ENCODE assay signal across 8 mouse cellular contexts in genomic region chr14:55491291-55491833, GRCm38 (mm10). TPM values are rescaled to one million over a fixed set of nuclear protein-coding genes. Genes with fewer than 3 reads are reported as not detected.
DNase-seq lines count a peak whose midpoint lies in the region; ATAC-seq and TF ChIP-seq lines count a peak whose summit lies in the region.

No protein-coding gene starts in this region.

- peaks cover 4% of the 10 kb centered on the region; the same call in 1 of the 2 replicates for H3K36me3 ChIP-seq in hindbrain, embryonic 16.5 days (ENCODE audit: control insufficient read depth, insufficient read depth, low read length)
- H3K36me3 ChIP-seq in limb, embryonic 10.5 days = peaks cover 24% of the 10 kb centered on the region

- peak overlapping the region; percentile 84 for H3K4me2 ChIP-seq in hindbrain, embryonic 16.5 days (ENCODE audit: low read length)

- under 1% methylated on average over 23 of the region's 30 CpGs for WGBS in hindbrain, embryonic 16.5 days
- under 1% methylated on average over 30 of the region's 30 CpGs for WGBS in limb, embryonic 10.5 days

- ATAC-seq in activated CD4-positive, CD25-positive, alpha-beta regulatory T cell, adult 4 months = peak; percentile 28
- ATAC-seq in hindbrain, embryonic 16.5 days = peak; percentile 69

- peaks cover 14% of the 10 kb centered on the region for H3K4me1 ChIP-seq in hindbrain, embryonic 16.5 days (ENCODE audit: control insufficient read depth, insufficient read depth, low read depth, low read length)
- peaks cover 26% of the 10 kb centered on the region for H3K4me1 ChIP-seq in limb, embryonic 10.5 days

- intact Hi-C loops in gastrocnemius, adult 2 months (cut with DNase I) = loop anchor here (10.0 kb wide), 1 partner anchor 253 kb away; the partner anchor contains the start of genes Dhrs1 and Nop9

- TF ChIP-seq CTCF in gastrocnemius, adult 2 months (IDR thresholded peaks at IDR 0.05) = no peak

- peak overlapping the region; percentile 88 for H3K4me3 ChIP-seq in gastrocnemius, adult 2 months
- peak overlapping the region; percentile 90 for H3K4me3 ChIP-seq in hindbrain, embryonic 16.5 days (ENCODE audit: low read length)
- peak overlapping the region; percentile 83 for H3K4me3 ChIP-seq in limb, embryonic 10.5 days

- H3K9ac ChIP-seq in hindbrain, embryonic 16.5 days (ENCODE audit: low read depth, low read length) = peak overlapping the region; percentile 93

- H3K27me3 ChIP-seq in hindbrain, embryonic 16.5 days (replicated peaks; ENCODE audit: control insufficient read depth, insufficient read depth, low read length) = no peaks in the 10 kb centered on the region
- no peaks in the 10 kb centered on the region for H3K27me3 ChIP-seq in limb, embryonic 10.5 days (ENCODE audit: low read depth, poor library complexity, severe bottlenecking)

- no peaks in the 10 kb centered on the region for H3K9me3 ChIP-seq in hindbrain, embryonic 16.5 days (ENCODE audit: control insufficient read depth, low read length)
- H3K9me3 ChIP-seq in limb, embryonic 10.5 days (replicated peaks) = no peaks in the 10 kb centered on the region

- peak; percentile 36 for DNase-seq in 3T3-L1 (ENCODE audit: low read depth, low spot score)
- DNase-seq in cerebellum, postnatal 36 days = peak; percentile 64 to 72
- peak; percentile 68 for DNase-seq in gastrocnemius, adult 2 months
- DNase-seq in limb, embryonic 10.5 days (ENCODE audit: low spot score) = peak; percentile 86
- peak; percentile 64 for DNase-seq in mesoderm, embryonic 11.5 days (ENCODE audit: low read depth, low spot score)
- peak; percentile 61 to 78 for DNase-seq in spleen, postnatal 10 days (ENCODE audit: low spot score in 2 of 2)

- H3K27ac ChIP-seq in gastrocnemius, adult 2 months = peak overlapping the region; percentile 62
- H3K27ac ChIP-seq in hindbrain, embryonic 16.5 days (ENCODE audit: low read depth, low read length) = peak overlapping the region; percentile 97
- H3K27ac ChIP-seq in limb, embryonic 10.5 days = peak overlapping the region; percentile 88

RNA-seq across cellular contexts. Expression of gene Carmil3, which starts 0.9 kb away (rescaled TPM):
- not detected for polyA plus RNA-seq in activated CD4-positive, CD25-positive, alpha-beta regulatory T cell, adult 4 months (2017; shearing (Covaris generic))
- total RNA-seq in gastrocnemius, adult 2 months (2021) = under 1 TPM; 0.43 to 0.95 TPM
- polyA plus RNA-seq in hindbrain, embryonic 16.5 days (2015; fragmentation: Nextera tagmentation; extraction: Ambion mirVana) = 22.9 and 26.2 TPM in 2 replicates
- 2.4 and 2.9 TPM in 2 replicates for polyA plus RNA-seq in limb, embryonic 10.5 days (2016; fragmentation: Nextera tagmentation; extraction: Ambion mirVana)

RNA-seq across cellular contexts. Expression of gene Dhrs4, which starts 12.8 kb away (rescaled TPM):
- 10 to 100 TPM; 39.2 to 42.2 TPM for polyA plus RNA-seq in activated CD4-positive, CD25-positive, alpha-beta regulatory T cell, adult 4 months (2017; shearing (Covaris generic))
- total RNA-seq in gastrocnemius, adult 2 months (2021) = 10 to 100 TPM; 28.4 to 68.7 TPM
- 28.6 and 29.5 TPM in 2 replicates for polyA plus RNA-seq in hindbrain, embryonic 16.5 days (2015; fragmentation: Nextera tagmentation; extraction: Ambion mirVana)
- 74.5 and 83.2 TPM in 2 replicates for polyA plus RNA-seq in limb, embryonic 10.5 days (2016; fragmentation: Nextera tagmentation; extraction: Ambion mirVana)

RNA-seq across cellular contexts. Expression of gene Cpne6, which starts 18.9 kb away (rescaled TPM):
- not detected for polyA plus RNA-seq in activated CD4-positive, CD25-positive, alpha-beta regulatory T cell, adult 4 months (2017; shearing (Covaris generic))
- not detected for total RNA-seq in gastrocnemius, adult 2 months (2021)
- 10.2 and 11.7 TPM in 2 replicates for polyA plus RNA-seq in hindbrain, embryonic 16.5 days (2015; fragmentation: Nextera tagmentation; extraction: Ambion mirVana)
- polyA plus RNA-seq in limb, embryonic 10.5 days (2016; fragmentation: Nextera tagmentation; extraction: Ambion mirVana) = 0.05 TPM in 1 of 2 replicates, not detected in the other

RNA-seq across cellular contexts. Expression of gene Nrl, which starts 33.4 kb away (rescaled TPM):
- under 1 TPM in 1 of 2 experiments, not detected in 1; 0.07 TPM for polyA plus RNA-seq in activated CD4-positive, CD25-positive, alpha-beta regulatory T cell, adult 4 months (2017; shearing (Covaris generic))
- not detected for total RNA-seq in gastrocnemius, adult 2 months (2021)
- polyA plus RNA-seq in hindbrain, embryonic 16.5 days (2015; fragmentation: Nextera tagmentation; extraction: Ambion mirVana) = 0.15 and 0.23 TPM in 2 replicates
- polyA plus RNA-seq in limb, embryonic 10.5 days (2016; fragmentation: Nextera tagmentation; extraction: Ambion mirVana) = not detected in 2 replicates

RNA-seq across cellular contexts. Expression of gene Pck2, which starts 48.7 kb away (rescaled TPM):
- 10 to 100 TPM; 23.6 to 33.4 TPM for polyA plus RNA-seq in activated CD4-positive, CD25-positive, alpha-beta regulatory T cell, adult 4 months (2017; shearing (Covaris generic))
- total RNA-seq in gastrocnemius, adult 2 months (2021) = 1 to 10 TPM; 3.5 to 4.2 TPM
- 29.3 and 32.4 TPM in 2 replicates for polyA plus RNA-seq in hindbrain, embryonic 16.5 days (2015; fragmentation: Nextera tagmentation; extraction: Ambion mirVana)
- 22.1 and 26.9 TPM in 2 replicates for polyA plus RNA-seq in limb, embryonic 10.5 days (2016; fragmentation: Nextera tagmentation; extraction: Ambion mirVana)

Comparison
In these comparisons a context has a peak if more than half of its experiments do, and no peak if none do; other contexts are left out.
1. Peak in every context shown above with its lines: DNase-seq, ATAC-seq, H3K4me3 ChIP-seq and H3K27ac ChIP-seq.
2. DNase-seq: peak in every context shown above with its lines; median percentile 86 in limb, embryonic 10.5 days; 70 in spleen, postnatal 10 days; 68 in cerebellum, postnatal 36 days; 68 in gastrocnemius, adult 2 months; 64 in mesoderm, embryonic 11.5 days; 36 in 3T3-L1.
3. RNA of gene Cpne6, which starts 18.9 kb away (polyA plus RNA-seq): 10.2 to 11.7 TPM in hindbrain, embryonic 16.5 days; 0.05 TPM in limb, embryonic 10.5 days and not detected in activated CD4-positive, CD25-positive, alpha-beta regulatory T cell, adult 4 months; every median in the first group is over 10 times any median in the second.